Mouse (Mus musculus) c-Kit-positive CD71-positive TER-119-positive erythroid progenitor cells, embryonic 14.5 days (primary cell): Measurements from ENCODE around the gene Pak6.

ENCODE experiments used
- DNase-seq: peaks from one replicate; pipeline ENCODE4 v3.0.0-alpha.2; 2013; ENCODE audit warnings: low spot score

Pak6 gene

DNA sequence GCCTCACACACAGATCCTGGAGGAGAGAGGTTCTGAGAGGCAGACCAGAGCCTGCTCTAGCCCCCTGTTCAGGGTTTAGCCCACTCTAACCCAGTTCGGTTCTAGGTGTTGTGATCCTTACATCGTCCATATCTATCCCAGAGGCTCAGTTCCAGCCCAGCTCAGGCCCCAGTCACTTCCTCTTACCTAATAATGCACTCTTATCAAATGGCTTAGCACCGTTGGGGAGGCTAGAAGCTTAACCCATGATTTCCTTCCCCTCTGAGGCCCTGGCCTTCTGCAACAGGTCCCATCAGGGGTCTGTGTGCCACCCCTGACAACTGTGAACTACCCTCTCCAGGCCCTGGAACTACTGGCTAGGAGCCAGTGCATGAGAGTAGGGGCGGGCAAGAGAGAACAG is 66.1 kb downstream of the Pak6 start:
- no peak for DNase-seq

DNA sequence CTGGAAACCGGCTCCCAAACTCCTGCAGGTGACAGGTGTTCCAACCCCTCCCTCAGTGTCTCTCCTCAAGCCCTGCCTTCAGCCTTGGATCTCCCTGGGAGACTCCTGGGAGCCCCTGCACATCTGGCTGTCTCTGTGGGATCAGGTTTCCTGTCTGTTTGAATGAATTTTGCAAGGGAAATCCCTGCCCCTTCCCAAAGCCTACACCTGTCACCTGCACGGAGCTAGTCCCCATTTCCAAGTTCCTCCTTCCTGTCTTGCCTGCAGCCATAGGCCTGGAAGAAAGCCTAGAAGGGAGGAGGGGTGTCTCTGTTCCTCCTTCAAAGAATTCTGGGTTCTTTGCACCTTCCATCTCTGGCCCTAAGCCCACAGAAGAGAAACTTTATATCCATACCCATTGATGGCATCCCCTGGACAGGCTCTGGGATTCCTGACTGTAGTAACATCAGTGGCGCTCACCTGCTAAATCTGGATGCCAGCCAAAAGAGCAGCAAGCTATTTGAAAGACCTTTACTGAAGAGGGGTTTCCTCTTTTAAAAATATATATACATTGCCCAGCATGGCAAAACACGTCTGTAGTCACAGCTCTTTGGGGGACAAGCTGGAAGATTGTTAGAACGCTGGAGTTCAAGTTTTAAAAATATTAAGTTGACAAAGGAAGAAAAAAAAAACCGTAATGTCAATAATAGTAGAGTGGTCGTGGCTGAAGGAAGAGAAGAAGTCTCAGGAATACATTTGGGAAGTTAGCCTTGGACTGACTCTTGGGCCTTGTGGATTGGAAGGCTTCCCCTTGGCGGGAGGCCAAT is 66.9 kb downstream of the Pak6 start:
- no peak for DNase-seq

DNA sequence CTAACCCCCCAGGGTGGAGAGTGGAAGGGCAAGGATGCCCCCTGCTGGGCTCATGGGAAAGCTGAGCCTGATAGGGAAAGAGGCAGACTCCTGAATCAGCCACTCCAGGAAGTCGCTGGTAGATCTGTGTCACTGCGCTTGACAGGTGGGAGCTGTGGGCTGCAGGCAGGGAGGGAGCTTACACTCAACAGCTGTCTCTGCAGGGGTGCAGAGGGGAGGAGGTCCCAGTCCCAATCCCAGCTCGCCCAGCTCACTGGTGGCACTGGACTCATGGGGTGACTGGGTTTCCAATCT is 67.5 kb downstream of the Pak6 start:
- DNase-seq: no peak

DNA sequence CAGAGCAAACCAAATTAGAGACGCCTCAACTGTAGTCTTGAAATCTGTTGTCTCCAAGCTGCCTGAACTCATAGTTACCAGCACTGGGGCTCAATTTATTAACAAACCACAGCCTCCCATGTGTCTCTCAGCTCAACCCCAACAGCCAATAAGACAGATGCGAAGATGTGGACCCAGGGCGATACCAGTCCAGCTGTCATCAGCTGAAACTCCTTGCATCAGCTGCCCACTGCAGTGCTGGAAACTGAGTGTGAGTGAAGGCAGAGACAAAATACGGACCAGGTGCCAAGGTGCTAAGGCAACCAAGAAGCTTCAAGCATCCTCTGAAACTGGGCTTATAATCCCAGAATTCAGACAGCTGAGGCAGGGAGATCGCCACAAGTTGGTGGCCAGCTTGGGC is 68.9 kb downstream of the Pak6 start:
- DNase-seq: no peak

DNA sequence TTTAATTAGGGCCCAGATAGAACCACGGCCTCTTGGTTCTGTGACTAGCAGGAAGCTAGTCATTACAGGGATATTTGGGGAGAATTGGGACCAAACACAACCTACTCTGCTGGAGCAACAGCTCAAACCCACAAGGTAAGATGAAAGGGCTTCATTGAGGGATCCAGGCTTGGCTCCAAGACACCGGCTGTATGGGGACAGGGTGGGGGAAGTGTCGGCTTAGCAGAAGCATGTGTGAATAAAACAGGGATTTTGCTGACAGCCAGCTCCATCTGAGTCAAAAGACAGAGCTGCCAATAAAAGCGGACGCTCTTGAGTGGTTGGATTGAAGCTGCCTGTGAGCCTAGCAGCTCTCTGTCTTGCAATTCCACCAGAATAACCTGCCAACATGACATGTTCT is 70.2 kb downstream of the Pak6 start:
- no peak for DNase-seq

DNA sequence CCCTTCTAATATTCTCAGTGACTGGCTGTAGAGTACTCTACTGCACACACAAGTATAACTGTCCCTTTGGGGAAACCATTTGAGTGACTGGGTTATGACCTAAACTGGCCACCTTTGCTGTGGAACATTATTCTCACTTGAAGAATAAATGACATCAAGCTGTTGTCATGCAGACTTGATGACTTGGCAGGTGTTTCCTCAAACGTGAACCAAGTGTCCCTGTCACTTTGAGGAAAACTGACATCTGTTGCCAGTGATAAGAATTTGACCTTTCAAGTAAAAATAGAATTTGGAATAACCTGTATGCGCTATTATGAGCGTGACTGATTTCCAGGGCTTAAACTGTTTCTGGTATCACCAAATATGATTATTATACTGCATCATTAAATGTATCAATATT is 77.2 kb downstream of the Pak6 start:
- no peak for DNase-seq

DNA sequence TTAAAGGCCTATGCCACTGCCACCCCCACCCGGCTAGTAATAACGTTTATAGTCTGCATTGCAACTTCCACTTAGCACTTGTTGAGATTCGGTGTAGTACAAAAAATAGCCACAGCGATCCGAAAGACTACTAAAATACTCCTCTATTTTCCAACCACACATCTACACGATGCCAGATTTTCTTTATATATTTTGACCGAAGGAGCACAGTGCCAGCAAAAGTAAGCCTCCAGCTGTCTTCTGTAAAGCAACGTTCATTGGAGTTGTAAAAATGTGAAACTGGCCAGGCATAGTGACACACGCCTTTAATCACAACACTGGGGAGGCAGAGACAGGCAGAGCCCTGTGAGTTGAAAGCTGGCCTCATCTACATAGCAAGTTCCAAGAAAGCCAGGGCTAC is 78.1 kb downstream of the Pak6 start:
- no peak for DNase-seq

DNA sequence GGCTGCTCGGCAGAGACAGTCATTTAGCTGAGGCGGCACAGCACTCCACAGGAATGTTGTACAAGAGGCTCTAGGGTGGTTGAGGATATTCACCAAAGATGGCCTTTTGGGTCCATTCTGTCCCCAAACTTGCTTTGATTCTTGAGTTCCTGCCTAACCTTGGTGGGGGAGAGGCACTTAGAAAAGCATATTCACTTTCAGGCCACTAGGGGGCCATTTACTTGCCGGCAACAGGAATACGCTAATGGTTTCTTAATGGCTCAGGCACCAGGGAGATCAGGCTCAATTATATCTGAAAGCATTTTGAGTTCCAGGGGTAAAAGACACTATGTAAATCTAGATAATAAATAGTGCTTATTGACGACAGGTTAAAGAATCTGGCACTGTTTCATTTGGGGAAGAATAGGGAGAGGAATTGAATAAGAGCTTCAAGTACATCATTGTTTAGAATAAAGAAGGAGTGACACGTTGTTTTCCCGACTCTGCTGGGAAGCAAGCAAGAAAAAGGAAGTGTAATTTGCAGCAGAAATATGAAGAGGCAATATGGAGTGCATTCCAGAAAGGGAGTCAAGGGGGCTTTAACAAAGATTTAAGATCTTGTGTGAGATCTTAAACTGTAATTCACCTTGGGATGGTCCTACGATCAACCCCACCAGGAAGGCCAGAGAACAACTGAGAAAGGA is 80.3 kb downstream of the Pak6 start:
- DNase-seq: no peak

DNA sequence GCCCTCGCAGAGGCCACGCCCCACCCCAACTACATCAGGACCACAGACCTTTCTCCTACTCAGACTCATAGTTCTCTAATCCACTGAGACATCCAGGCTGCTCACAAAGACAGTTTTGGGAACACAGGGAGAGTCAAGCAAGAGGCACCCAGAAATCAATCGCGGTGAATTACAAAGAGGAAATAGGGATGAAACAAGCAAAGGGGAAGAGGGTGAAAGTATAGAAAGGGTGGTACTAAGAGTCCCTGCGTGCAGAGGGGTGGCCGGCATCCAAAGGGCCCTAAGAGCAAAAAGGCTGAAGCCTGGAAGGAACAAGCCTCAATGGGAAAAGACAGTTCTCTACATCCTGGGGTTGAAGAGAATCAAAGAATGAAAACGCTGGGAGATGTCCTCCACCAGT is 81.5 kb downstream of the Pak6 start:
- DNase-seq: no peak

DNA sequence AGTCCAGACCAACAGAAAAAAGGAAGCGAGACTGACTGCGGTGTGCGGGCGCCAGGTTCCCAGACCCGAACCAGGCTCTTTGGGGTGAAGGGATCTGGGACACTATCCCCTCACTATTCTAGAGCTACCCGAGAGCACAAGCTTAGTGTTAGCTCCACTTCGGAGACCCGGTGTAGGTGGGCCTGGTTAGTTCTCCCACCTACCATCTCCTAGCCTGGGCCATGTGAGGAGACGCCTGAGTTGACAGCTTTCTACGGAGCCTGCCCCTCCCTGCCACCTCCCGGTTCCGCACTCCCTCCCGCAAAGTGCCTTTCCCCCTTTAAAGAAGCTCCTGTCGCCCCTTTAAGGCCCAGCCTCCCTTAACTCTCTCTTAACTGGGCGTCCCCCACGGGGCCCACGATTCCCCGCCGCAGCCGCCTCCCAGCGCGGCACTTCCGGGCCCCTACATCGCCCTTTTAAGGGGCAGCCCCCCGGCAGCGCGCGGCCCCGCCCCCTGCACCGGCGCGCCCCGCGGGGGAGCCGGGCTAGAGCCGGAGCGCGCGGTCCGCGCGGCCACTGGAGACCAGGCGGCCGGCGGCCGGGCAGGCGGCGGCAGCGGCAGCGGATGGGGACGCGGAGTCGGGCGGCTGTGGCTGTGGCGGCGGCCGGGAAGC is 82.3 kb downstream of the Pak6 start, which contains the start of gene Inafm2:
TSS of gene Inafm2 (plus strand) at position 527 of the 653 bp plus-strand sequence.
- DNase-seq: peak; percentile 82

DNA sequence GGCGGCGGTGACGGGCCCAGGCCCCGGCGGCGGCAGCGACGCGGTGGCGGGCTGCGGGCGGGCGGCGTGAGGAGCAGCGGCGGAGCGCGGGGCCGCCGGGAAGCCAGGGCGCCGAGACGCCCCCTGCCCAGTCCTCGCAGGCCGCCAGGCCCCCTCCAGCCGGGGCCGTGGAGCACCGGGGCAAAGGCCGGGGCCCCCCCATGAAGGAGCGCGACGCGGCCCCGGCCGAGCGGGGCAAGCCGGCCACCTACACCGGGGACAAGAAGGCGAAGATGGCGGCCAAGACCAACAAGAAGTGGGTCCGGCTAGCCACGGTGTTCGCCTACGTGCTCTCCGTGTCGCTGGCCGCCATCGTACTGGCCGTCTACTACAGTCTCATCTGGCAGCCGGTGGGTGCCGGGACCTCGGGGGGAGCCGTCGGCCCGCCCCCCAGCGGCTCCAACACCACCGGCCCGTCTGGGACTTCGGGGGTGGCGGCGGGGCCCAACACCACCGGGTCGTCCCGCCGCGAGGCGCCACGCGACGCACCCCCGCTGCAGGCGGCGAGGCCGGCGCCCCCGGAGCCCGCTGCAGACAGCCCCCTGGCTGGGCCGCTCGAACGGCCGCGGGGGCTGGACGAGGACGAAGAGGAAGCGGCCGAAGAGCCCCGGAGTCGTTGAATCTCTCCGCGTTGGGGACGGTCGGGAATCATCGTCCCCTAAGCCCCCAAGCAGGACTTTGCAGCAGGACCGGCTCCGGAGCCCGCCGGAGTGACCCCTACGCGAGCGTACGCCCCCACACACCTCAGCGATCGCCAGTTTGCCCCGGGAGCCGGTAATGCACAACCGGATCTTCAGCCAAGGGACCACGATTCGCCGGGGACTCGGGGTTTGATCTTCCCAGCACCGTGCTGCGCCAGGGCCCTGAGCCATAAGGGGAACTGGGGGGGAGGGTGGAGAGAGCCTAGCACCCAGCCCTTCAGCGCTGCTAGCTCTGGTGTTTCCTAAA is 83.1 kb downstream of the Pak6 start:
- no peak for DNase-seq

DNA sequence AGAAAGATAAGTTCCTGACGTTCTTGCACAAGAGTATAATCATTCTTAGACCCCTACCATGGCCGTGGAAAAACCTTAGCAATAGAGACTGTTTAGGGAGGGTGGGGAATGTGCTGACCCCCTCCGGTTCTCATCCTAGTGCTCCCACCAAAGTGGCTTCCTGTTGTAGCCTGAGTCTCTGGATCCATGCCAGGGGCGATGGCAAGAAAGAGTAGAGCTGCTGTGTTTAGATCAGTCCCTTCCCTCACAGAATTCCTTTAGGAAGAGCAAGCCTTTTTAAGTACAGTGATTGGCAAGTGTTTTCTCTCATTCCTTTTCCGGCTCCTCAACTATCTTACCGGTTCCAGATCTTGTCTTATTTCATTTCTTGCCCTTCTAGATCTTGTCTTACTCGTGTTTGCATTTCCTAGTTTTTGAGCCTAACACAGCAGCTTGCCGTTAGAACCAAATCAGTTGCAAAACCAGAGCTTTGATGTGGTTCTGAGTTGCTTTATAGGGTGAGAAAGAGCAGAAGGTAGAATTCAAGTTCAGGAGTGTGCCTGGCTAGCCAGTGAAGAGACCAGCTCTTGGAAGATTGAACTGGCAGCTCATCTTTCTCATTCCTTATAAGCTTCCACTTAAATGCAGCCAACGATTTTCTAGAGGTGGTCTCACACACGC is 84.3 kb downstream of the Pak6 start:
- DNase-seq: no peak
